In the genomic region with DNA sequence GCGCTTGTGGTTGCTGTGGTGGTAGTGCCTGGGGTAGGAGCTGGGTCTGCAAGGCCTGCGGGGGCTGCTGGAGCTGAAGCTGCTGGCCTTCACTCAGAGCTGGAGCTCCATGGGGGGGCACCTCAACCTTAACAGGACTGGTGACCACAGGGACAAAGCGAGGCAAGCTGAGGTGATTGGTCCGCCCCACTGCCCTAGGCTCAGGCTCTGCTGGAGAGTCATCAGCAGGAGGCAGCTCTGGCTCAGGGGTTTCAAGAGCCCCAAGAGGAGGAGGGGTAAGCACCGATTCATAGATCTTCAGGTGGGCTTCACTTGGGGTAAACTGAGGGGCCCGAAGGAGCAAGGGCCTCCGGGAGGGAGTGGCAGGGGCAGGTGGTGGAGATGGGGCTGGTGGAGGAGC, we compare ENCODE assay signal across 26 mouse cellular contexts. TPM values are rescaled to one million over a fixed set of nuclear protein-coding genes. Genes with fewer than 3 reads are reported as not detected.
"Had no signal": no experiment of that assay in that cellular context is flagged by ENCODE, and none has a peak within 500 bp of the region (broad histone marks: within the 10 kb centered on the region; RNA-seq: fewer than 3 reads in every experiment).

No protein-coding gene starts in this region.

- ATAC-seq: liver, postnatal 0 days had no signal

- H3K4me2 ChIP-seq: limb, embryonic 12.5 days; limb, embryonic 15.5 days; liver, embryonic 11.5 days; lung, embryonic 15.5 days; neural tube, embryonic 13.5 days had no signal

- H3K9ac ChIP-seq: limb, embryonic 12.5 days; limb, embryonic 15.5 days; liver, embryonic 14.5 days; liver, postnatal 0 days; lung, embryonic 15.5 days; neural tube, embryonic 13.5 days had no signal

- H3K9me3 ChIP-seq: limb, embryonic 12.5 days; limb, embryonic 15.5 days; lung, embryonic 15.5 days; megakaryocyte, embryonic 14.5 days; midbrain, embryonic 10.5 days; neural tube, embryonic 13.5 days had no signal

- H3K27ac ChIP-seq: limb, embryonic 12.5 days; limb, embryonic 15.5 days; liver, embryonic 14.5 days; lung, embryonic 15.5 days; midbrain, embryonic 10.5 days; neural tube, embryonic 13.5 days; stomach, postnatal 0 days had no signal

- H3K27me3 ChIP-seq: limb, embryonic 12.5 days; limb, embryonic 15.5 days; lung, embryonic 15.5 days; megakaryocyte, embryonic 14.5 days; neural tube, embryonic 13.5 days had no signal

- DNase-seq: kidney, adult 9 months; kidney, postnatal 14 days; kidney, postnatal 4 days; left cerebral cortex, postnatal 4 days; liver, postnatal 0 days; lung, postnatal 10 days; lung, postnatal 36 days; midbrain, embryonic 14.5 days; retina, postnatal 1 day; right cerebral cortex, postnatal 25 days; thymus, adult 18-20 months; thymus, postnatal 36 days had no signal

- H3K4me3 ChIP-seq: limb, embryonic 12.5 days; limb, embryonic 15.5 days; lung, embryonic 15.5 days; megakaryocyte, embryonic 14.5 days; midbrain, embryonic 10.5 days; neural tube, embryonic 13.5 days had no signal

RNA-seq across cellular contexts. Expression of a gene that starts 13.5 kb away (rescaled TPM):
- total RNA-seq: layer of hippocampus, adult 18-20 months; layer of hippocampus, postnatal 14 days; left cerebral cortex, adult 8-10 months; left cerebral cortex, postnatal 14 days; left cerebral cortex, postnatal 4 days had no signal

RNA-seq across cellular contexts. Expression of a gene that starts 19.9 kb away (rescaled TPM):
- total RNA-seq: neutrophil, adult 5-6 weeks had no signal
